Mouse (Mus musculus): ENCODE data around the gene Bcl2l11. TPM values are rescaled to one million over a fixed set of nuclear protein-coding genes. Genes with fewer than 3 reads are reported as not detected.

Bcl2l11 gene
- polyA plus RNA-seq (2012; rRNA removed), result 5.2 and 5.8 TPM in 2 replicates

- peak; percentile 87 to 88 for DNase-seq
- peaks cover 3% of the 10 kb centered on the region for H3K4me1 ChIP-seq (ENCODE audit: control insufficient read depth, insufficient read depth, low read length)
- WGBS, result 1% methylated on average over 74 of the region's 76 CpGs
These were observed at the start of gene Bcl2l11 for GRCm38 (mm10) chr2:128125635-128126470. Bcl2l11 (plus strand) TSS chr2:128126038.

GRCm38 (mm10) chr2:128076936-128077335, 48.9 kb upstream of the Bcl2l11 start:
- H3K27ac ChIP-seq (ENCODE audit: insufficient read depth, low read length), result no peak overlapping the region

More at GRCm38 (mm10) chr2:128125635-128126470, at the start of gene Bcl2l11:
- Histone ChIP-seq H3K4me3 (replicated peaks; ENCODE audit: insufficient read depth, low read depth, low read length) (peak within 1 kb of the TSS; percentile 75), H3K27me3 (ENCODE audit: control insufficient read depth, insufficient read depth, low read length) (no peaks in the 10 kb centered on the region; the same call in 1 of the 2 replicates), H3K27ac (ENCODE audit: insufficient read depth, low read length) (no peak within 1 kb of the TSS)
- TF ChIP-seq CTCF (IDR thresholded peaks at IDR 0.05; ENCODE audit: borderline replicate concordance, insufficient read depth, low read depth, low read length) (peak; percentile 46; the same call in 1 of the 2 replicates), POLR2A (IDR thresholded peaks at IDR 0.05; ENCODE audit: borderline replicate concordance, insufficient read depth, low read length) (peak; percentile 68; the same call in 1 of the 2 replicates)

DNA sequence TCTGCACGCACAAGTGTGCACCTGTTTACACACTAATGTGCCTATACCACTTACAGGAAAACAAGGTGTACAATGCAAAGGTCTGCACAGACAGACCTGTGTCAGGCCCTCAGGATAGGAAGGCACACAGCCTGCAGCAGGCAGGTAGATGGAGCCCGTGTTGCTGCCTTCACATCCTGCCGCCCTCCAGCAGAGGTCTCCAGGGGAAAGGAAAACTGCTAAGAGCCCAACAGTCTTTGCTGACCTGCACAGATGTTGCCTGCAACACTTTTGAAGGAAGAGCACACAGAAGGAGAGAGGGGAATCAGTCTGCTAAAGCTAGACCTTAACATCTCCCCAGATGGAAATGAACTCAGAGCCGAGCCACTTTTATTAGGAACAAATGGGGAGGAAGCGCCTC, 47.0 kb upstream of the Bcl2l11 start:
- Histone ChIP-seq H3K27me3 (ENCODE audit: control insufficient read depth, insufficient read depth, low read length) (no peaks in the 10 kb centered on the region), H3K27ac (ENCODE audit: insufficient read depth, low read length) (no peak overlapping the region), H3K4me3 (replicated peaks; ENCODE audit: insufficient read depth, low read depth, low read length) (no peak overlapping the region), H3K4me1 (ENCODE audit: control insufficient read depth, insufficient read depth, low read length) (peaks cover 9% of the 10 kb centered on the region)
- TF ChIP-seq POLR2A (IDR thresholded peaks at IDR 0.05; ENCODE audit: borderline replicate concordance, insufficient read depth, low read length), result no peak
- TF ChIP-seq CTCF (IDR thresholded peaks at IDR 0.05; ENCODE audit: borderline replicate concordance, insufficient read depth, low read depth, low read length), result peak; percentile 11; the same call in 1 of the 2 replicates
- WGBS, result 58% methylated on average over 5 of the region's 5 CpGs
- no peak for DNase-seq

More at GRCm38 (mm10) chr2:128076936-128077335, 48.9 kb upstream of the Bcl2l11 start:
- Histone ChIP-seq H3K4me1 (ENCODE audit: control insufficient read depth, insufficient read depth, low read length) (peaks cover 9% of the 10 kb centered on the region), H3K27me3 (ENCODE audit: control insufficient read depth, insufficient read depth, low read length) (no peaks in the 10 kb centered on the region), H3K4me3 (replicated peaks; ENCODE audit: insufficient read depth, low read depth, low read length) (no peak overlapping the region)
- peak in 1 of 2 experiments; percentile 23 for DNase-seq
- 34% methylated on average over 4 of the region's 4 CpGs for WGBS
- TF ChIP-seq POLR2A (IDR thresholded peaks at IDR 0.05; ENCODE audit: borderline replicate concordance, insufficient read depth, low read length) (no peak), CTCF (IDR thresholded peaks at IDR 0.05; ENCODE audit: borderline replicate concordance, insufficient read depth, low read depth, low read length) (no peak)

DNA sequence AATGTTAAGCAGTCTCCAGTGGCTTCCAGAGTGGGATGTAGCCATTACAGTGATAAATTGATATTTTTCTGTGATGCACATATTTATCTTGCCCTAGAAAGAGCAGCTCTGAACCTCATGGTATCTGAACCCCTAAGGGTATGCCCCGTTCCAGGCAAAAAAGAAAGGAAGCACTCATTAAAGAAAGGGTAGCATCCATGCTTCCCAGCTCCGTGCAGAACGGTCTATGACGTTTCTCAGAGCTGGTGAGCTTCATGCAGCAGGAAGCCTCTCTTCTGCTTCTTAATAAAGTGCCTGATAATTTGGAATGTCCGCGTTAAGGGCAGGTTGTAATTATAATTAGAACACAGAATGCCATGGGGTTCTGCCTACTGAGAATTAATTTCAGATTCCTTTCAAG, 46.5 kb upstream of the Bcl2l11 start:
- 47% methylated on average over 6 of the region's 6 CpGs for WGBS
- TF ChIP-seq CTCF (IDR thresholded peaks at IDR 0.05; ENCODE audit: borderline replicate concordance, insufficient read depth, low read depth, low read length), result no peak
- H3K27me3 ChIP-seq (ENCODE audit: control insufficient read depth, insufficient read depth, low read length), result no peaks in the 10 kb centered on the region
- DNase-seq, result no peak
- H3K4me1 ChIP-seq (ENCODE audit: control insufficient read depth, insufficient read depth, low read length), result peaks cover 9% of the 10 kb centered on the region
- no peak overlapping the region for H3K27ac ChIP-seq (ENCODE audit: insufficient read depth, low read length)
- H3K4me3 ChIP-seq (replicated peaks; ENCODE audit: insufficient read depth, low read depth, low read length), result no peak overlapping the region

DNA sequence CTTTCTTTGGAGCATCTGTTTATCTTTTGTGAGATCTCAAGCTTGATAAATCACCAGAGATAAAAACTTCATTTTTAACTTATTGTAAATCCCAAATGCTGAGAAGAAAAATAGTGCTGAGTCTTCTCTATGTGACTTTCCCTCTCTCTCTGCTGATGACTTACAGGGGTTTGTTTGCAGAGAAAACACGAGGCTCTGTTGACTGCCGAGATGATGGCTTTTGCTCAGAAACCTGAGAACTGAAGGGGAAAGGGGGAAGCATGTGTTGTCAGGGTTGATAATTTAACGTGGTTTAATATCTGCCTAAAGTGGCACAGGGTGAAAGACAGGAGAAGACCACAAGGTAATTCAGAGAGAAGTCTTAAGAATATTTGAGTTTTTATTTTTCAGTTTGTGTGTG, 42.0 kb upstream of the Bcl2l11 start:
- no peak for DNase-seq
- Histone ChIP-seq H3K4me3 (replicated peaks; ENCODE audit: insufficient read depth, low read depth, low read length) (no peak overlapping the region), H3K4me1 (ENCODE audit: control insufficient read depth, insufficient read depth, low read length) (no peaks in the 10 kb centered on the region), H3K27ac (ENCODE audit: insufficient read depth, low read length) (no peak overlapping the region), H3K27me3 (ENCODE audit: control insufficient read depth, insufficient read depth, low read length) (no peaks in the 10 kb centered on the region)
- WGBS, result 59% methylated on average over 3 of the region's 3 CpGs
- TF ChIP-seq CTCF (IDR thresholded peaks at IDR 0.05; ENCODE audit: borderline replicate concordance, insufficient read depth, low read depth, low read length) (no peak), POLR2A (IDR thresholded peaks at IDR 0.05; ENCODE audit: borderline replicate concordance, insufficient read depth, low read length) (no peak)

- no peak overlapping the region for H3K27ac ChIP-seq (ENCODE audit: insufficient read depth, low read length)
- no peaks in the 10 kb centered on the region for H3K27me3 ChIP-seq (ENCODE audit: control insufficient read depth, insufficient read depth, low read length)
- TF ChIP-seq POLR2A (IDR thresholded peaks at IDR 0.05; ENCODE audit: borderline replicate concordance, insufficient read depth, low read length) (no peak), CTCF (IDR thresholded peaks at IDR 0.05; ENCODE audit: borderline replicate concordance, insufficient read depth, low read depth, low read length) (no peak)
- no peaks in the 10 kb centered on the region for H3K4me1 ChIP-seq (ENCODE audit: control insufficient read depth, insufficient read depth, low read length)
- 89% methylated on average over 5 of the region's 5 CpGs for WGBS
- no peak overlapping the region for H3K4me3 ChIP-seq (replicated peaks; ENCODE audit: insufficient read depth, low read depth, low read length)
- DNase-seq, result no peak
These were observed 41.2 kb upstream of the Bcl2l11 start for GRCm38 (mm10) chr2:128084607-128085006.

GRCm38 (mm10) chr2:128085481-128085880, 40.4 kb upstream of the Bcl2l11 start:
- no peak for DNase-seq
- 100% methylated on average over 1 of the region's 1 CpGs for WGBS
- no peaks in the 10 kb centered on the region for H3K4me1 ChIP-seq (ENCODE audit: control insufficient read depth, insufficient read depth, low read length)
- H3K27me3 ChIP-seq (ENCODE audit: control insufficient read depth, insufficient read depth, low read length), result no peaks in the 10 kb centered on the region
- no peak overlapping the region for H3K4me3 ChIP-seq (replicated peaks; ENCODE audit: insufficient read depth, low read depth, low read length)
- TF ChIP-seq POLR2A (IDR thresholded peaks at IDR 0.05; ENCODE audit: borderline replicate concordance, insufficient read depth, low read length) (no peak), CTCF (IDR thresholded peaks at IDR 0.05; ENCODE audit: borderline replicate concordance, insufficient read depth, low read depth, low read length) (no peak)
- H3K27ac ChIP-seq (ENCODE audit: insufficient read depth, low read length), result no peak overlapping the region
